Mouse (Mus musculus) heart, embryonic 16.5 days (tissue): Measurements from ENCODE around the gene Olfr1415. TPM values are rescaled to one million over a fixed set of nuclear protein-coding genes. Genes with fewer than 3 reads are reported as not detected.

Source experiments
- ATAC-seq: fragments of 200-750 bp; cut with Nextera tagmentation; replicated peaks from 2 replicates; pipeline ENCODE4 v1.8.0; 2017; ENCODE audit warnings: moderate number of reproducible peaks; ENCODE audit not compliant: insufficient read depth, low FRiP score; ENCODE audit errors: extremely low read depth
- H3K27ac ChIP-seq: fragments of 300-500 bp; sonication (generic); 2 replicates; pipeline ENCODE4 v1.5.1; 2014; ENCODE audit warnings: mild to moderate bottlenecking, low read length, control low read depth, moderate library complexity
- H3K27me3 ChIP-seq: fragments of 300-500 bp; sonication (generic); 2 replicates; pipeline ENCODE4 v1.6.1; 2014; ENCODE audit warnings: low read length, mixed read lengths; ENCODE audit not compliant: control insufficient read depth, insufficient read depth
- H3K36me3 ChIP-seq: fragments of 300-500 bp; sonication (generic); 2 replicates; pipeline ENCODE4 v1.6.1; 2014; ENCODE audit not compliant: control insufficient read depth, insufficient read depth
- H3K4me1 ChIP-seq: fragments of 300-500 bp; sonication (generic); 2 replicates; pipeline ENCODE4 v1.6.1; 2014; ENCODE audit warnings: low read length, mixed read lengths; ENCODE audit not compliant: control insufficient read depth, insufficient read depth
- H3K4me2 ChIP-seq: fragments of 300-500 bp; sonication (generic); 2 replicates; pipeline ENCODE4 v1.6.1; 2014; ENCODE audit warnings: low read depth, mild to moderate bottlenecking, control low read depth, low read length
- H3K4me3 ChIP-seq: fragments of 300-500 bp; sonication (generic); 2 replicates; pipeline ENCODE4 v1.5.1; 2014; ENCODE audit warnings: mild to moderate bottlenecking, control low read depth, low read length
- H3K9ac ChIP-seq: fragments of 300-500 bp; sonication (generic); 2 replicates; pipeline ENCODE4 v1.6.1; 2014; ENCODE audit warnings: low read length, control low read depth
- H3K9me3 ChIP-seq: fragments of 300-500 bp; sonication (generic); replicated peaks from 2 replicates; pipeline ENCODE4 v1.6.1; 2016; ENCODE audit warnings: low read length; ENCODE audit not compliant: control insufficient read depth
- WGBS: fragments of 180-500 bp; shearing (Covaris S2); extraction: QIAGEN DNeasy Blood & Tissue Kit; methylation state at CpG from one replicate; pipeline ENCODE4 v1.1.7; 2014; 5-methylcytosine and 5-hydroxymethylcytosine counted together
- polyA plus RNA-seq: library from polyadenylated mRNA; unstranded; fragments of >200 nt; fragmentation: Nextera tagmentation; extraction: Ambion mirVana; gene quantifications from 2 replicates; pipeline ENCODE4 v1.2.1, GENCODE M21; 2015

The Olfr1415 gene
- polyA plus RNA-seq, 1 experiment from 2014 or later, result not detected

GRCm38 (mm10) chr1:92474066-92474578 is 21.8 kb downstream of the Olfr1415 start:
- peak; percentile 46 for ATAC-seq
- Histone ChIP-seq H3K4me2 (peak overlapping the region; percentile 99), H3K9ac (peak overlapping the region; percentile 94), H3K27me3 (no peaks in the 10 kb centered on the region), H3K4me3 (peak overlapping the region; percentile 100), H3K9me3 (no peaks in the 10 kb centered on the region), H3K27ac (peak overlapping the region; percentile 76), H3K4me1 (peaks cover 12% of the 10 kb centered on the region), H3K36me3 (peaks cover 16% of the 10 kb centered on the region)
- WGBS, result 2% methylated on average over 10 of the region's 10 CpGs

GRCm38 (mm10) chr1:92473165-92474041 is 22.5 kb downstream of the Olfr1415 start, which contains the start of gene Ndufa10:
Gene Ndufa10, minus strand, starts transcription at chr1:92473860.
- Histone ChIP-seq H3K36me3 (peaks cover 19% of the 10 kb centered on the region), H3K27ac (peak within 1 kb of the TSS; percentile 86), H3K9me3 (no peaks in the 10 kb centered on the region), H3K9ac (peak within 1 kb of the TSS; percentile 94), H3K4me2 (peak within 1 kb of the TSS; percentile 99), H3K27me3 (no peaks in the 10 kb centered on the region), H3K4me3 (peak within 1 kb of the TSS; percentile 100), H3K4me1 (peaks cover 12% of the 10 kb centered on the region)
- peak; percentile 91 for ATAC-seq
- WGBS, result under 1% methylated on average over 67 of the region's 67 CpGs

GRCm38 (mm10) chr1:92468891-92469290 is 27.0 kb downstream of the Olfr1415 start:
- Histone ChIP-seq H3K4me1 (peaks cover 7% of the 10 kb centered on the region), H3K9me3 (no peaks in the 10 kb centered on the region), H3K4me3 (no peak overlapping the region), H3K27me3 (no peaks in the 10 kb centered on the region), H3K9ac (no peak overlapping the region), H3K4me2 (no peak overlapping the region), H3K27ac (no peak overlapping the region), H3K36me3 (peaks cover 43% of the 10 kb centered on the region)
- ATAC-seq, result no peak
- 73% methylated on average over 4 of the region's 4 CpGs for WGBS

- Histone ChIP-seq H3K4me2 (no peak overlapping the region), H3K9ac (no peak overlapping the region), H3K36me3 (peaks cover 71% of the 10 kb centered on the region), H3K27me3 (no peaks in the 10 kb centered on the region), H3K4me1 (no peaks in the 10 kb centered on the region), H3K4me3 (no peak overlapping the region), H3K27ac (no peak overlapping the region), H3K9me3 (peaks cover 2% of the 10 kb centered on the region; the same call in 1 of the 2 replicates)
- no peak for ATAC-seq
- WGBS, result 87% methylated on average over 6 of the region's 6 CpGs
Measured at GRCm38 (mm10) chr1:92458416-92458815, 37.5 kb downstream of the Olfr1415 start.

- no peak for ATAC-seq
- H3K9ac ChIP-seq, result no peak overlapping the region
Measured at GRCm38 (mm10) chr1:92457758-92458157, 38.1 kb downstream of the Olfr1415 start.

GRCm38 (mm10) chr1:92453751-92454445 is 42.0 kb downstream of the Olfr1415 start:
- H3K27me3 ChIP-seq, result no peaks in the 10 kb centered on the region
- 61% methylated on average over 8 of the region's 8 CpGs for WGBS
- H3K4me3 ChIP-seq, result no peak overlapping the region
- peaks cover 64% of the 10 kb centered on the region for H3K36me3 ChIP-seq
- ATAC-seq, result no peak
- no peak overlapping the region for H3K27ac ChIP-seq
- H3K9ac ChIP-seq, result no peak overlapping the region
- H3K4me1 ChIP-seq, result no peaks in the 10 kb centered on the region; the same call in 1 of the 2 replicates
- no peak overlapping the region for H3K4me2 ChIP-seq
- H3K9me3 ChIP-seq, result peaks cover 2% of the 10 kb centered on the region; the same call in 1 of the 2 replicates

More at GRCm38 (mm10) chr1:92457758-92458157, 38.1 kb downstream of the Olfr1415 start:
- Histone ChIP-seq H3K4me1 (no peaks in the 10 kb centered on the region), H3K36me3 (peaks cover 72% of the 10 kb centered on the region), H3K4me2 (no peak overlapping the region), H3K4me3 (no peak overlapping the region), H3K27me3 (no peaks in the 10 kb centered on the region), H3K27ac (no peak overlapping the region), H3K9me3 (peaks cover 2% of the 10 kb centered on the region; the same call in 1 of the 2 replicates)

DNA sequence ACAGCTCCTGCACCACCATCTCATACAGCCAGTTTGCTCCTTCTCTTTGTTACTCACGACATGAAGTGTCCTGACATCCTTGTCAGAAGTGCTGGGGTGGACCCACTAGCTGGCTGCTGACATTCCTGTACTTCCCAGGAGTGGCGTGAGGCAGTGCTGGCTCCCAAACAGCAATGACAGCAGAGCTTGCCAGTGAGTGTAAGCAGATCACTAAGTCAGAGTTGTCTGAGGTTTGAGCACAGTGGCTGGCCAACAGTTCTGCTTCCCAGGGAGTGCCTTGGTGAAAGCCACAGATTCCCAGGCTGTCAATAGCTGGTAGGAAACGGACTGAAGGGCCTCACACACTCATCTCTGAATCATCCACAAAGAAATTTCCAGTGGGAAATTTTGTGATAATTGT is 47.6 kb downstream of the Olfr1415 start:
- Histone ChIP-seq H3K9me3 (no peaks in the 10 kb centered on the region), H3K27me3 (no peaks in the 10 kb centered on the region), H3K4me2 (no peak overlapping the region), H3K27ac (peak overlapping the region; percentile 18; the same call in 1 of the 2 replicates), H3K4me3 (no peak overlapping the region), H3K36me3 (peaks cover 62% of the 10 kb centered on the region), H3K4me1 (peaks cover 2% of the 10 kb centered on the region; the same call in 1 of the 2 replicates), H3K9ac (no peak overlapping the region)
- peak; percentile 67 for ATAC-seq
- 42% methylated on average over 3 of the region's 3 CpGs for WGBS

DNA sequence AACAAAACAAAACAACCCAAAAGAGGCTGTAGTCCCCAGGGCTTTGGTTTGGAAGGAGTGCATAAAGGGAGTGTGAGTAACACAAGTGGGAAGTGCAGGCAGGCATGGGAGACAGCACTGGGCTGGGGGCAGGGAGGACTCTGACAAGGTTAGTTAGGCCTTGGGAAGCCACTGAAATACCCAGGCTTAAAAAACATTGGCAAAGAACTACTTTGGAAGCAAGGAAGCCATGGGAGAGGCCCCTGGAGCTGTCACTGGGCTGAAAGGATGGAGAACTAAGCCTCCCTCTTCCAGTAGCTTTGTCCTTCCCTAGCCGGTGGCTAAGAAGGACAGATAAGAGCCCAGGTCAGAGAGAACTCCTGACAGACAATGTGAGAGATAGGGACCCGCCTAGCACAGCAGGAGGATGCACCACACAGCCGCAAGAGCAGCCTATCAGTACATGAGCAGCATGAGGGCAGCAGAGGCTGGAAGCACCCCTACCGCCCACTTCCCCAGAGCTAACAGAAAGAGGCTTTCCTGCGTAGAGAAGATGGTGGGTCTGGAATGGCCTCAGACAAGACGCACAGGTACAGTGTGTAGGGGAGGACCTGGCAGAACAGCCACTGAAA is 54.3 kb downstream of the Olfr1415 start:
- peaks cover 31% of the 10 kb centered on the region for H3K36me3 ChIP-seq
- H3K27ac ChIP-seq, result no peak overlapping the region
- H3K4me3 ChIP-seq, result no peak overlapping the region
- H3K9me3 ChIP-seq, result no peaks in the 10 kb centered on the region
- H3K4me1 ChIP-seq, result peaks cover 20% of the 10 kb centered on the region
- no peak for ATAC-seq
- H3K4me2 ChIP-seq, result no peak overlapping the region
- WGBS, result 51% methylated on average over 6 of the region's 6 CpGs
- no peak overlapping the region for H3K9ac ChIP-seq
- no peaks in the 10 kb centered on the region for H3K27me3 ChIP-seq
